Mouse (Mus musculus): ENCODE measurements around the gene Hoxc13. TPM values are rescaled to one million over a fixed set of nuclear protein-coding genes. Genes with fewer than 3 reads are reported as not detected.

The Hoxc13 gene
- polyA plus RNA-seq (2015; fragmentation: Nextera tagmentation; extraction: Ambion mirVana), result 2.9 and 3.8 TPM in 2 replicates

DNA sequence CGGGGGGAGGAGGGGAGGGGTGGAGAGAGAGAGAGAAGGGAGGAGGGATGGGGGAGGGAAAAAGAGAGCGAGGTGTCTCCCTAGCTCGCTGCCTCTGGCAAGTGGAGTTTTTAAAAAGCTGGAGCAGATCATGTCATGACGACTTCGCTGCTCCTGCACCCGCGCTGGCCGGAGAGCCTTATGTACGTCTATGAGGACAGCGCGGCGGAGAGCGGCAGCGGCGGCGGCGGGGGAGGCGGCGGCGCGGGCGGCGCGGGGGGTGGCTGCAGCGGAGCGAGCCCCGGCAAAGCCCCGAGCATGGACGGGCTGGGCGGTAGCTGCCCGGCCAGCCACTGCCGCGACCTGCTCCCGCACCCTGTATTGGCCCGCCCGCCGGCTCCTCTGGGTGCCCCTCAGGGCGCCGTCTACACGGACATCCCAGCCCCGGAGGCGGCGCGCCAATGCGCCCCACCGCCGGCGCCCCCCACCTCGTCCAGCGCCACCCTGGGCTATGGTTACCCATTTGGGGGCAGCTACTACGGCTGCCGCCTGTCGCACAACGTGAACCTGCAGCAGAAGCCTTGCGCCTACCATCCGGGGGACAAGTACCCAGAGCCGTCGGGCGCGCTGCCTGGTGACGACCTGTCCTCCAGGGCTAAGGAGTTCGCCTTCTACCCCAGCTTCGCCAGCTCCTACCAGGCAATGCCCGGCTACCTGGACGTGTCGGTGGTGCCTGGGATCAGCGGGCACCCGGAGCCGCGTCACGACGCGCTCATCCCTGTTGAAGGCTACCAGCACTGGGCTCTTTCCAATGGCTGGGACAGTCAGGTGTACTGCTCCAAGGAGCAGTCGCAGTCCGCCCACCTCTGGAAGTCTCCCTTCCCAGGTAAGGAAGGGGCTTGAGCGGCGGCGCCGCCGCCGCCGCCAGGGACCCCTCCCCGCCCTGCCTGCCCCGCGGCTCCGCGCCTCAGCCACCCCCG is at the start of gene Hoxc13:
TSS of gene Hoxc13 (plus strand) at position 51 of the 959 bp plus-strand sequence.
- Histone ChIP-seq H3K27ac (0 out of 2 replicates have a peak within 1 kb of the TSS, but pooled peaks have one; percentile 33), H3K4me2 (replicated peaks) (peak within 1 kb of the TSS; percentile 46), H3K4me1 (peaks cover 13% of the 10 kb centered on the region), H3K9me3 (no peaks in the 10 kb centered on the region), H3K9ac (peak within 1 kb of the TSS; percentile 48), H3K4me3 (peak within 1 kb of the TSS; percentile 36), H3K27me3 (peaks cover 97% of the 10 kb centered on the region), H3K36me3 (no peaks in the 10 kb centered on the region)
- peak; percentile 29; the same call in 1 of the 2 replicates for ATAC-seq (ENCODE audit: low FRiP score, low read depth)
- under 1% methylated on average over 79 of the region's 88 CpGs for WGBS

DNA sequence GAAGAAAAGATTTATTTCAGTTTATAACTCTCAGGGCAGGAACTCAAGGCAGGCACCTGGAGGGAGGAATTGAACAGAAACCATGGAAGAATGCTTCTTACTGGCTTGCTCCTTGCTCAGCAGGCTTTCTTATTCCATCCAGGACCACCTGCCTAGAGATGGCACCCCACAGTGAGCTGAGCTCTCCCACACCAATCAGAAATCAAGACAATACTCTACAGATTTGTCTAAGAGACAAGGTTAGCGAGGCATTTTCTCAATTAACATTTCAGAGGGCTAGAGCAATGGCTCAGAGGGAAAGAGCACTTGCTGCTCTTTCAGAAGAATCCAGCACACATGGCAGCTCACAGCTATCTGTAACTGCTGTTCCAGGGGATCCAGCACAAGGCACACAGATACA is 35.1 kb upstream of the Hoxc13 start:
- H3K4me3 ChIP-seq, result no peak overlapping the region
- ATAC-seq (ENCODE audit: low FRiP score, low read depth), result no peak
- H3K4me1 ChIP-seq, result no peaks in the 10 kb centered on the region
- no peak overlapping the region for H3K27ac ChIP-seq
- no peaks in the 10 kb centered on the region for H3K9me3 ChIP-seq
- H3K36me3 ChIP-seq, result no peaks in the 10 kb centered on the region
- H3K27me3 ChIP-seq, result 0 out of 2 replicates have a peak, but pooled peaks cover 4% of the 10 kb centered on the region
- 29% methylated on average over 1 of the region's 1 CpGs for WGBS
- no peak overlapping the region for H3K4me2 ChIP-seq (replicated peaks)
- H3K9ac ChIP-seq, result no peak overlapping the region

DNA sequence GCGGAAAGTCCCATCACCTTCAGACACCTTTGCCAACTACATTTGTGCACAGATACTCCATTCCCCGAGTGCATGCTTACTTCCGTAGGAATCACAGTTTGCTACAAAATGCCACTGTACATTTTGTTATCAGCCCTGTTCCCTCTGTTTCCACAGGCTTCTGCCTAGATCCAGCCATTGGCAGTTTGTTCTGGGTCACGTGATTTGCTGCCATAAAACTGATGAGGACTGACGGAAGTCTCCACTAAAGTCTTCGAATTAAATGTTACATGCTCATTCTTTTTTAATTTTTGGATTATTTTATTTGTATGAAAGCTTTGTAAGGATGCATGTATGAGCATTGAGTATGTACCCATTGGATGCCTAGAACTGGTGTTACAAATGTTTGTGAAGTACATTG is 25.8 kb upstream of the Hoxc13 start:
- H3K27me3 ChIP-seq, result peaks cover 32% of the 10 kb centered on the region
- no peak overlapping the region for H3K27ac ChIP-seq
- no peak overlapping the region for H3K4me2 ChIP-seq (replicated peaks)
- no peak overlapping the region for H3K4me3 ChIP-seq
- no peak for ATAC-seq (ENCODE audit: low FRiP score, low read depth)
- H3K36me3 ChIP-seq, result no peaks in the 10 kb centered on the region
- H3K9me3 ChIP-seq, result no peaks in the 10 kb centered on the region
- no peak overlapping the region for H3K9ac ChIP-seq
- 81% methylated on average over 6 of the region's 6 CpGs for WGBS
- no peaks in the 10 kb centered on the region for H3K4me1 ChIP-seq

DNA sequence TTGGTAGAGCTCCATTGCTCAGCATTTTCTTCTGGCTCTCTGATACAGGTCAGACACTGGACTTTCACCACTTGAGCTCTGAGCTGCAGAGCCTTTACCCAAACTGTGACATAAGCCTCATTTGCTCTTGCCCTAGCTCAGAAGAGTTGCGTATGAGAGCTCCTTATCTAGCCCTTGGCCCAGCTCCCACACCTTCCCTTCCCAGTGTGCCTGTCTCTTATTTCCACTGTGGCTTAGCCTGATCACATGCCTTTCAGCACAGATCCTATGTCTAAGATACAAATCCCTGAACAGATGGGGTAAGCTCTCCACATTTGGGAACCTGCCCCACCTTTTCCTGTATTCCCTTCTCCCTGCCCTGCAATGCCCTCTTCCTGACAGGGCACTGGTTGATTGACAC is 16.0 kb upstream of the Hoxc13 start:
- Histone ChIP-seq H3K27me3 (peaks cover 85% of the 10 kb centered on the region), H3K9me3 (no peaks in the 10 kb centered on the region), H3K9ac (no peak overlapping the region), H3K36me3 (no peaks in the 10 kb centered on the region), H3K4me2 (replicated peaks) (no peak overlapping the region), H3K4me1 (0 out of 2 replicates have a peak, but pooled peaks cover under 1% of the 10 kb centered on the region), H3K27ac (no peak overlapping the region), H3K4me3 (no peak overlapping the region)
- no peak for ATAC-seq (ENCODE audit: low FRiP score, low read depth)
- WGBS, result 46% methylated on average over 1 of the region's 1 CpGs

DNA sequence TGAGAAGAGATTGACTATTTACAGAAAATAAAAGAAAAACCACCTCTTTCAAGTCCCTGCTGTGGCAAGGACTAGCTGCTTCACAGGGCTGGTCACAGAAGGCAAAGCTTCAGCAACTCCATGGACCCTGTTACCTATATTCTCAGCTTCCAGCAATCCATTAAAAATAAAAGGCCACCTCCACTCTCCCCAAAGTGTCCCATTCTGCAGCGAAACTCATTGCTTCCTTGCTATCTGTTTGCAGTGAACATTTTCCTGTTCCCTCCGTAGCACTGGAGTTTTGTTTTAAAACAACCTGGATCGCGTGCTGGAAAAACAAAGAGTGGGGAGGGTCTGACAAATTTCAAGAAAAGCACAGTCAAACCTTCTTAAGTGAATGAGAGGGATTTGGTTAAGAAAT is 11.4 kb upstream of the Hoxc13 start:
- no peak overlapping the region for H3K4me2 ChIP-seq (replicated peaks)
- no peak overlapping the region for H3K27ac ChIP-seq
- ATAC-seq (ENCODE audit: low FRiP score, low read depth), result no peak
- no peak overlapping the region for H3K9ac ChIP-seq
- H3K27me3 ChIP-seq, result peaks cover 92% of the 10 kb centered on the region
- no peaks in the 10 kb centered on the region for H3K36me3 ChIP-seq
- H3K9me3 ChIP-seq, result no peaks in the 10 kb centered on the region
- 0% methylated on average over 4 of the region's 4 CpGs for WGBS
- no peak overlapping the region for H3K4me3 ChIP-seq
- H3K4me1 ChIP-seq, result 0 out of 2 replicates have a peak, but pooled peaks cover 4% of the 10 kb centered on the region

DNA sequence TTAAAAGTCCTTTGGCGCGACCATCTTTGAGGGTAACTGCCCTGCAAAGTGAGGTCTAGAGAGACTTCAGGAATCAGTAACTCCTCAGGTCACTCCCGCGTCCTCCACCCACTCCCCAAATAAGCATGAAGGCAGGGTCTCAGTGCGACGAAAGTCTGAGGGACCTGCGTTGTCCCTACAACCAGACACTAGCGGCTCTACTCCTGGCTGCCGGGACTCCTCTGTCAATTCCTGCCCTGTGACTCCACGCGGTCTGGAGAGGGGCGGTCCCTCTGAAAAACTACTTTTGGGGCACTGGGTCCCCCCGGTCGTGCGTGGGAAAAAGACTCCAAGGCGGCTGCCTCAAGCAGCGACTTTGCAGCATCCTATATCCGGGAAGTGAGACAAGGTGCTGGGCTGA is 10.9 kb upstream of the Hoxc13 start:
- Histone ChIP-seq H3K4me1 (0 out of 2 replicates have a peak, but pooled peaks cover 4% of the 10 kb centered on the region), H3K9me3 (no peaks in the 10 kb centered on the region), H3K27ac (no peak overlapping the region), H3K36me3 (no peaks in the 10 kb centered on the region), H3K27me3 (peaks cover 92% of the 10 kb centered on the region), H3K4me2 (replicated peaks) (peak overlapping the region; percentile 37), H3K9ac (0 out of 2 replicates have a peak overlapping the region, but pooled peaks have one; percentile 39), H3K4me3 (0 out of 2 replicates have a peak overlapping the region, but pooled peaks have one; percentile 1)
- under 1% methylated on average over 18 of the region's 18 CpGs for WGBS
- no peak for ATAC-seq (ENCODE audit: low FRiP score, low read depth)

DNA sequence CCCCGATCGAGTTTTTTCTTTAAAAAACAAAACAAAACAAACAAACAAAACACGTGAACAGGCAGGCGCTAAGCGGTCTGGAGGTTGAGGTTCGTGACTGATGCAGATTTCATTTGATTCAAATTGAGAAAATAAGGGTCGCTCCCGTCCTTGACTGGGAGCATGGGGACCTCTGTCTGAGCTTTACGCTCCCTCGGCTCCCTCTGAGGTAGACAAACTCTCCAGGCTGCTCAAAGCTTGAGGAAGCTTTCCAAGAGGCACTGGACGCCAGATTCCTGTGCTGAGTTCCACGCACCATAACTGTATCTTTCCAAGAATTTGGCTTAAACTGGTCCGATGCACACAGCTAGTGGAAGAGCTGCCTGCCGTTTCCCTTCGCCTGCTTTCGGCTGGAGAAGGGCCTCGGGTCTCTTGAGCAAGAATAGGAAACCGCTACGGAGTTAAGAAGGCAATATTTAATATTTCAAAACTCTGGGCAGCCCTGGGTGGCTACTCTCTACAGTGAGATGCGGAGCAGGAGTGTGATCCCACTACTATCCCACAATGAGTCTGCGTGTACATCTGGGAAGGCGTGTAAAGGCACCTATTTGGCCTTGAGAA is 10.3 kb upstream of the Hoxc13 start:
- no peaks in the 10 kb centered on the region for H3K9me3 ChIP-seq
- WGBS, result 1% methylated on average over 22 of the region's 22 CpGs
- H3K36me3 ChIP-seq, result no peaks in the 10 kb centered on the region
- peak overlapping the region; percentile 37 for H3K4me2 ChIP-seq (replicated peaks)
- no peak overlapping the region for H3K9ac ChIP-seq
- ATAC-seq (ENCODE audit: low FRiP score, low read depth), result no peak
- H3K27ac ChIP-seq, result no peak overlapping the region
- 0 out of 2 replicates have a peak overlapping the region, but pooled peaks have one; percentile 1 for H3K4me3 ChIP-seq
- H3K4me1 ChIP-seq, result 0 out of 2 replicates have a peak, but pooled peaks cover 4% of the 10 kb centered on the region
- peaks cover 90% of the 10 kb centered on the region for H3K27me3 ChIP-seq

DNA sequence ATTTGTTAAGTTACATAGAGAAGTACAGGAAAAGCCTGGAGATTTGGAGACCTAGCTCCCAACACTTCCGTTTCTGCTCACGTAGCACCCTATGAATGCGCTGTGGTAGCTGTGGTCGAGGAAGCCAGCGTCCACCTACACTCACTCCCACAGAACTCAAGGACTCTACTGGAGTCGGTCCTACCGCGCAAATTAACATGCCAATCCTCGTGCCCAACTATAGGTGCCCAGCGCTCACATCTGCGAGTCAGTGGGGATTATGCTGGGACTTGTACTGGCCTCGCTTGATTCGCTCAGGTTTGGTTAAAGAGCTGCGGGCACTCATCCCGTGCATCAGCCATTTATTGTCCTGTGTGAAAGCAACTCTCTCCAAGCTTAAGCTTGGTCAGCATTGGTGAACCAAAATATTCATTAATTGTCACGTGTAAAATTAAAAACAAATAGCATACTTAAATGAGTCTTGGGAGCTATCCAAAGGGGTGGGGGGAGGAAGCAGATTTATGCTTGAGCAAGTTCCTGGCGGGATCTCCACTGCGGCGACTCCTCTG is 7.8 kb upstream of the Hoxc13 start:
- Histone ChIP-seq H3K36me3 (no peaks in the 10 kb centered on the region), H3K27ac (no peak overlapping the region), H3K4me2 (replicated peaks) (no peak overlapping the region), H3K27me3 (peaks cover 91% of the 10 kb centered on the region), H3K9me3 (no peaks in the 10 kb centered on the region), H3K4me3 (no peak overlapping the region), H3K9ac (no peak overlapping the region), H3K4me1 (0 out of 2 replicates have a peak, but pooled peaks cover 4% of the 10 kb centered on the region)
- under 1% methylated on average over 19 of the region's 19 CpGs for WGBS
- no peak for ATAC-seq (ENCODE audit: low FRiP score, low read depth)

DNA sequence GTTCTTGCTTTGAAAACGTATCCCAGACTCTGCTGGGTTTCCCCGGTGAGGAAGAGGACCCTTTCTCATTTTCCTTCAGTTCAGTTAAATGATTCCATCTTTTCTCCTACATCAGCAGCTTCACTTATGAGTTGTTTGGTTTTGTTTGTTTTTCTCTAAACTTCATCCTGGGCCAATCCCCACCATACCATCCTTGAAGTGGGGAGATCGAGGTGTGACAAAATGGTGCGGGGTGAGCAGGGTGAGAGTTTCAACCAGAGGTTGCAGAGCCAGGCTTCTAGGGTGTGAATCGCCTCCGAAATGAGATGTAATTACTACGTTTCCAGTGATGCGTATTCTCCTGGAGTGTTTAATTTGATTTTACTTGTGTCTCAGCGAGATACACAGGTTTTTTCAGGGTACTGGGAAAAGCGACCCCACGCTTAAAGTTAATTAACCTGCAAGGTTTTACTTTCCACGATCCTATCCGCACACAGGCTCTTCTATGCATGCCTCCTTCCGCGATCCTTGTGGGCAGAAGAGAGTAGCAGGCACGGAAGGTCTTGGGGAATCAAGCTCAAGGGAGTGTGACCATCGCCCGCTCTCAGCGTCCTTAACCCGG is 2.8 kb upstream of the Hoxc13 start:
- H3K36me3 ChIP-seq, result no peaks in the 10 kb centered on the region
- WGBS, result 1% methylated on average over 20 of the region's 20 CpGs

DNA sequence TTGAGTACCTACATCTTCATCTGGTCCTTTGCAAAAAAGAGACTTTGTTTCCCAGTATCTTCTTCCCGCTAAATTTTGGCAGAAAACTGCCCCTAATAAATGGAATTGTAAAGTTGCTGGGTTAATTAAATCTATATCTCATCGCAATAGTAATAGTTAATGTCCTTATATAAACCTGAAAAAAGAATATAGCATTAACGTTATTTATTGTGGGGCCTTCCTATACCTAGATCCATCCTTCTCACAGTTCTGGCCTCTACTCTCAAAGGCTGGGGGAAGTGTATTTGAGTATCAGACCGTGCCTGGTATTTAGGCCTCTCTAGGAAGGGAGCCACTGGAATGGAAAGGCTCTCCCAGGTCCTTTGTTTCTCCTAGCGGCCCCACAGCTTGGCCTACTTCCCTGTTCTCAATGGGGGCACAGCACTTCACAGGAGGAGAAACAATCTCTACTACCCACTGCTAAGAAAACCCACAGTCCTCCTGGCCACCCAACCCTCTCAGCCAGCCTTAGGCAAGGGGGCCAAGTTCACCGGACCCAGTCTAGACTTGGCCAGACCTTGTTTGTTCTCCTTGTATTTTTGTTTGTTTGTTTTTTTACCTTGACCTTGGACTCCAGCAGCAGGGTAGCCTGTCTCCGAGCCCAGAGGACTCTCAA is 2.2 kb upstream of the Hoxc13 start:
- 5% methylated on average over 7 of the region's 7 CpGs for WGBS
- no peak overlapping the region for H3K4me2 ChIP-seq (replicated peaks)
- H3K9ac ChIP-seq, result no peak overlapping the region
- H3K4me1 ChIP-seq, result peaks cover 13% of the 10 kb centered on the region
- peaks cover 94% of the 10 kb centered on the region for H3K27me3 ChIP-seq
- no peak overlapping the region for H3K4me3 ChIP-seq
- ATAC-seq (ENCODE audit: low FRiP score, low read depth), result no peak
- no peaks in the 10 kb centered on the region for H3K36me3 ChIP-seq
- H3K9me3 ChIP-seq, result no peaks in the 10 kb centered on the region
- H3K27ac ChIP-seq, result no peak overlapping the region

More for the DNA sequence above, 2.8 kb upstream of the Hoxc13 start:
- no peak for ATAC-seq (ENCODE audit: low FRiP score, low read depth)
- Histone ChIP-seq H3K4me2 (replicated peaks) (no peak overlapping the region), H3K27ac (no peak overlapping the region), H3K4me1 (peaks cover 13% of the 10 kb centered on the region), H3K9me3 (no peaks in the 10 kb centered on the region), H3K4me3 (no peak overlapping the region), H3K9ac (no peak overlapping the region), H3K27me3 (peaks cover 94% of the 10 kb centered on the region)

Data from limb, embryonic 13.5 days (tissue).